Mouse (Mus musculus): ENCODE measurements around the gene Ppp2r5d.

GRCm38 (mm10) chr17:46728904-46729318 lies 24.0 kb upstream of the Ppp2r5d start, which contains the start of gene Gnmt:
- TF ChIP-seq POLR2A (IDR thresholded peaks at IDR 0.05; ENCODE audit: borderline replicate concordance, extremely low read depth, low read depth, low read length) (peak; percentile 36; the same call in 1 of the 2 replicates), CTCF (IDR thresholded peaks at IDR 0.05; ENCODE audit: insufficient read depth, low read length) (no peak)
